Mouse (Mus musculus) embryonic facial prominence, embryonic 11.5 days (tissue): ENCODE data around the gene Cptp. TPM values are rescaled to one million over a fixed set of nuclear protein-coding genes. Genes with fewer than 3 reads are reported as not detected.
A peak's percentile ranks its signal among the peaks of the same experiment; 100 is the strongest.

Experiments
- ATAC-seq: fragments of 200-750 bp; cut with Nextera tagmentation; replicated peaks from 2 replicates; pipeline ENCODE4 v1.8.0; 2017; ENCODE audit warnings: low read depth; ENCODE audit not compliant: insufficient number of reproducible peaks, low FRiP score, low TSS enrichment
- DNase-seq: peaks from one replicate; pipeline ENCODE4 v3.0.0-alpha.2; 2015; ENCODE audit warnings: low spot score
- H3K27ac ChIP-seq: fragments of 300-500 bp; sonication (generic); replicated peaks from 2 replicates; pipeline ENCODE4 v1.5.1; 2014; ENCODE audit warnings: mild to moderate bottlenecking, low read depth, low read length, control low read depth
- H3K27me3 ChIP-seq: fragments of 300-500 bp; sonication (generic); 2 replicates; pipeline ENCODE4 v1.6.1; 2014; ENCODE audit warnings: mild to moderate bottlenecking, low read length, moderate library complexity, mixed read lengths; ENCODE audit not compliant: control insufficient read depth, insufficient read depth
- H3K36me3 ChIP-seq: fragments of 300-500 bp; sonication (generic); replicated peaks from 2 replicates; pipeline ENCODE4 v1.6.1; 2014; ENCODE audit warnings: low read depth, mild to moderate bottlenecking, low read length, moderate library complexity, mixed read lengths; ENCODE audit not compliant: control insufficient read depth, insufficient read depth
- H3K4me1 ChIP-seq: fragments of 300-500 bp; sonication (generic); 2 replicates; pipeline ENCODE4 v1.6.1; 2014; ENCODE audit warnings: low read length, mixed read lengths; ENCODE audit not compliant: control insufficient read depth, insufficient read depth
- H3K4me2 ChIP-seq: fragments of 300-500 bp; sonication (generic); 2 replicates; pipeline ENCODE4 v1.6.1; 2014; ENCODE audit warnings: low read depth, mild to moderate bottlenecking, control low read depth, low read length, moderate library complexity
- H3K4me3 ChIP-seq: fragments of 300-500 bp; sonication (generic); 2 replicates; pipeline ENCODE4 v1.5.1; 2014; ENCODE audit warnings: low read depth, low read length, control low read depth
- H3K9ac ChIP-seq: fragments of 300-500 bp; sonication (generic); replicated peaks from 2 replicates; pipeline ENCODE4 v1.6.1; 2014; ENCODE audit warnings: mild to moderate bottlenecking, control low read depth, low read length
- H3K9me3 ChIP-seq: fragments of 300-500 bp; sonication (generic); replicated peaks from 2 replicates; pipeline ENCODE4 v1.6.1; 2016; ENCODE audit warnings: mild to moderate bottlenecking, low read length, inconsistent platforms, mixed read lengths; ENCODE audit not compliant: control insufficient read depth
- WGBS: fragments of 180-500 bp; shearing (Covaris S2); extraction: QIAGEN DNeasy Blood & Tissue Kit; methylation state at CpG from one replicate; pipeline ENCODE4 v1.1.7; 2014; 5-methylcytosine and 5-hydroxymethylcytosine counted together
- polyA plus RNA-seq: library from polyadenylated mRNA; unstranded; fragments of >200 nt; fragmentation: Nextera tagmentation; extraction: Ambion mirVana; gene quantifications from 2 replicates; pipeline ENCODE4 v1.2.1, GENCODE M21; 2014

The Cptp gene
- polyA plus RNA-seq, 1 experiment from 2014 or later, result 18.3 TPM

DNA sequence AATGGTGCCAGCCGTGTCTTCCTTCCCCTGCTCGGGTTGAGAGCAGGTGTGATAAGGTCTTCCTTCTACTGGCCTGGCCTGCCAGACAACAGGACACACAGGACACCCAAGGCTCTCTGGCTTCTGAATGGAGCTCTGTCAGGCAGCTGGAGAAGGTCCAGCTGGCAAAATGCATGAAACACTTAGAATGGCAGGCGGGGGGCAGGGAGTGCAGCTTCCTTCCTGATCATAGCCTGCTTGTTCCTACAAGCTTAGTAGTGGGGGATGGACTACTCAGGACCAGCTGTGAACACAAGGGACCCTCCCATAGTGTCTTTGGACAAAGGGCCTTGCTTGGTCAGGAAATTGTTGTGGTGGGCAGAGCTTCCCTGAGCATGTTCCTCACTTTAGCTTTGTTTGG is 32.0 kb upstream of the Cptp start:
- H3K9me3 ChIP-seq, result no peaks in the 10 kb centered on the region
- no peak overlapping the region for H3K4me3 ChIP-seq
- H3K27ac ChIP-seq, result no peak overlapping the region
- 88% methylated on average over 3 of the region's 3 CpGs for whole genome bisulfite sequencing
- H3K36me3 ChIP-seq, result peaks cover 8% of the 10 kb centered on the region
- H3K4me2 ChIP-seq, result no peak overlapping the region
- DNase-seq (no peak), ATAC-seq (no peak)
- H3K9ac ChIP-seq, result no peak overlapping the region
- H3K4me1 ChIP-seq, result no peaks in the 10 kb centered on the region
- H3K27me3 ChIP-seq, result no peaks in the 10 kb centered on the region

DNA sequence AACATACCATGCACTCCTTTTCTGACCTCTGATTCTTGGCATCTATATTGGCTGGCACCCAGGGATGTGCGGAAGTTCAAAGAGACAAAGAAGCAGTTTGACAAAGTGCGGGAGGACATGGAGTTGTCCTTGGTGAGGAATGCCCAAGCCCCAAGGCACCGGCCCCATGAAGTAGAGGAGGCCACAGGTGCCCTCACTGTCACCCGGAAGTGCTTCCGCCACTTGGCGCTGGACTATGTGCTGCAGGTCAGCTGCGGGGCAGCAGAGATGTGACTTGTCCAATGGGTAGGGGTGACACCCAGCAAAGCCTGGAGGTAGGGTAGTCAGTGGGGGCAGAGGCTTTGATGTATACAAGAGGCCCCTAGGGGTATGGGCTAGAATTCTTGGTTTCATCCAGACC is 30.1 kb upstream of the Cptp start:
- no peak overlapping the region for H3K9ac ChIP-seq
- ATAC-seq (no peak), DNase-seq (no peak)
- peaks cover 2% of the 10 kb centered on the region; the same call in 1 of the 2 replicates for H3K4me1 ChIP-seq
- H3K4me2 ChIP-seq, result no peak overlapping the region
- no peaks in the 10 kb centered on the region for H3K9me3 ChIP-seq
- H3K27ac ChIP-seq, result no peak overlapping the region
- WGBS, result 97% methylated on average over 7 of the region's 7 CpGs
- H3K4me3 ChIP-seq, result no peak overlapping the region
- H3K36me3 ChIP-seq, result peaks cover 8% of the 10 kb centered on the region
- H3K27me3 ChIP-seq, result no peaks in the 10 kb centered on the region

DNA sequence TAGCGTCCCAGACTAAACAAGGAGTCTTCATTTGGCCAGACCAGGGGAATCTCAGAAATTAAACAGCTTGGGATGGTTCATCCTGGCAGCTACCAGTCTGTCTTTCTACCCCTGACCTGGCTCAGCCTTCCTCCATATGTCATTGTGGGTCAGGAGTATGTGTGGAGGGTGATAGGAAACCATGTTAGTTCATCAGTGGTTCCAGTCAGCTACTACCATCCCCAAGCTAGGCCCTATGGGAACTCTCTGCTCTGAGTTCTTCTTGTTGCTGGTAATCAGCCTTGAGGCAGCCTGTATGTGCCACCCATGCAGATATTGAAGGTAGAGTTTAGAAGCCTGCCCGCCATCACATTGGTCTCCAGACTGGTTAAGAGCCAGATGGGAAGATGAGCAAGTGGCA is 29.1 kb upstream of the Cptp start:
- no peak overlapping the region for H3K4me2 ChIP-seq
- H3K27ac ChIP-seq, result no peak overlapping the region
- peaks cover 4% of the 10 kb centered on the region; the same call in 1 of the 2 replicates for H3K4me1 ChIP-seq
- no peak for ATAC-seq
- H3K9ac ChIP-seq, result no peak overlapping the region
- no peak overlapping the region for H3K4me3 ChIP-seq
- no peaks in the 10 kb centered on the region for H3K27me3 ChIP-seq
- 93% methylated on average over 2 of the region's 2 CpGs for WGBS
- no peak for DNase-seq
- H3K9me3 ChIP-seq, result no peaks in the 10 kb centered on the region
- H3K36me3 ChIP-seq, result peaks cover 6% of the 10 kb centered on the region

DNA sequence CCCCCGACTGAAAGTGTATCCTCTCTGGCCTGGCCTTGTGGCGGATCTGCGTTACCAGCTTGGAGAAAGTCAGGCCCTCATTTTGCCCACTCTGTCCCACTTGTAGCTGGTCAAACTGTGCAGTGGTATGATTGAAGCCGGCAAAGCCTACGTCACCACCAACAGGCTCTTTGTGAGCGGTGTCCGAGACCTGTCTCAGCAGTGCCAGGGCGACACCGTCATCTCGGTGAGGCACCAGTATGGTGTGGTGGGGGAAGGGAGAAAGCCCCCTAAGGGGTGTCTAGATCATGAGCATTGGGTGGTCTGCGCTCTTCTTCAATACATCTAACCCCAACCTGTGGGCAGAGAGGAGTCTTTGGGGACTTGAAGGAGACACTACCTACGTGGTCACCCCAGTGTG is 27.2 kb upstream of the Cptp start:
- no peak overlapping the region for H3K4me3 ChIP-seq
- no peak for DNase-seq
- H3K27ac ChIP-seq, result no peak overlapping the region
- no peaks in the 10 kb centered on the region for H3K9me3 ChIP-seq
- 95% methylated on average over 12 of the region's 12 CpGs for WGBS
- H3K9ac ChIP-seq, result no peak overlapping the region
- ATAC-seq, result no peak
- H3K4me2 ChIP-seq, result no peak overlapping the region
- H3K4me1 ChIP-seq, result peaks cover 4% of the 10 kb centered on the region; the same call in 1 of the 2 replicates
- H3K36me3 ChIP-seq, result peaks cover 5% of the 10 kb centered on the region
- H3K27me3 ChIP-seq, result no peaks in the 10 kb centered on the region

DNA sequence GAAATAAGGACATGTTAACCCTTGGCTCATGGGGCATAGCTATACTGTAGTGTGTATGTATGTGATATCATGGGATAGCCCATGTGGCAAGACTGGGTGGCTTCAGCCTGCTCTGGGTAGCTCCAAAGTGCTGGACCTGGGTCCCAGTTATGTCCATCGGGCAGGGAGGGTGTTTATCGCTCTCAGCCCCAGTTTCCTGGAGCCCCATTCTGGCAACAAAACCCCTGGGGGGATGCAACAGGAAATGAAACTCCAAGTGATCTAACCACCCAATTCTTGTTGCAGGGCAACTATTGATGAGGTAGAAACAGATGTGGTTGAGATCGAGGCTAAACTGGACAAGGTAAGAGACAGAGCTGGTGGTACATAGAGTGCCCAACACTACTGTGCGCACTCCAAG is 26.6 kb upstream of the Cptp start:
- H3K9me3 ChIP-seq, result no peaks in the 10 kb centered on the region
- 87% methylated on average over 4 of the region's 4 CpGs for WGBS
- no peaks in the 10 kb centered on the region for H3K27me3 ChIP-seq
- DNase-seq, result no peak
- H3K4me2 ChIP-seq, result no peak overlapping the region
- peaks cover 2% of the 10 kb centered on the region; the same call in 1 of the 2 replicates for H3K36me3 ChIP-seq
- no peak overlapping the region for H3K4me3 ChIP-seq
- ATAC-seq, result no peak
- no peak overlapping the region for H3K9ac ChIP-seq
- no peak overlapping the region for H3K27ac ChIP-seq
- H3K4me1 ChIP-seq, result peaks cover 4% of the 10 kb centered on the region; the same call in 1 of the 2 replicates

DNA sequence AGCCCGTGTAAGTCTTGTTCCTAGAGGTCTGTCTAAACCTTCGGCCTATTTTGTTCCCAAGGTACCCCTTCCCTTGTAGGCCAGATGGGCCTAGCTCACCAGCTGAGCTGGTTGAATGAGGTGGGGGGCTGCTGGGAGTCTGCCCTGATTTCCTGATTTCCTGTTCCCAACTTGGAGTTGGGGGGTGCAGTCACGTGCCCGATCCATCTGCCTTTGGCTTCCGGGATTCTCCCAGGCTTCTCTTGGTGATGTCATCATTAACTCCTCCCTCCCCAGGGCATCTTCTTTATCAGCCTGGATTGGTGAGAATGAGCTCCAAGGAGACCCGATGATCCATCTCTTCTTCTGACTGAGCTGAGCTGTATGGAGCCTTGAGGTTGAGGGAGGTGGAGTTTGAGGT is 26.0 kb upstream of the Cptp start:
- H3K4me3 ChIP-seq, result no peak overlapping the region
- no peaks in the 10 kb centered on the region for H3K9me3 ChIP-seq
- no peak overlapping the region for H3K4me2 ChIP-seq
- peak; percentile 6 for DNase-seq
- H3K9ac ChIP-seq, result no peak overlapping the region
- peaks cover 2% of the 10 kb centered on the region; the same call in 1 of the 2 replicates for H3K36me3 ChIP-seq
- no peaks in the 10 kb centered on the region for H3K27me3 ChIP-seq
- WGBS, result 43% methylated on average over 6 of the region's 6 CpGs
- H3K4me1 ChIP-seq, result peaks cover 4% of the 10 kb centered on the region
- no peak for ATAC-seq
- H3K27ac ChIP-seq, result no peak overlapping the region

DNA sequence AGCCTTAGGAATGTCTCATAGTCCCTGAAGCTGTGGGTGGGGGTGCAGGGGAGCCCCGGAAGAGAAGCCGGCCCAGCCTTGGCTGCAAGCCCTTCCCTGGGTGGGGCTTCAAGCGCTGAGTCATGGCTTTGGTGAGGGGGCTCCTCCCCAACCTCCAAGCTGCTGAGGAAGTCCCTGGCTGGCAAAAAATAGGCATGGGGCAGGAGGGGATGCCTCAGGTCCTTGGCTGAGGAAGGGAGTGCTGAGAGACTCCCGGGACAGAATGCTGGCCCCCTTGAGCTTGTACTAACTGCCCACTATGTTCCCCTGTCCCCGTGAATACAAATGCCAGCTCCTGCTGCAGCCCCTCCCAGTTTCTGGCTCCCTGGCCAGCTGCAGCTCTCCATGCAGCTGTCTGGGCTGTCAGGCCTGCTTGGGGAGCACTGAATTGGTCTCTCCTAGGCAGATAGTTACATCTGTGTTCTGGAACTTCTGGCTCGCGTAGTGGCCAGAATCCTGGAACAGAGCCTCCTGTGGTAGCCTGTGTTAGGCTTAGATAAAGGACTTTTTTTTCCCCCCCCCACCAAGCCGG is 25.2 kb upstream of the Cptp start:
- peaks cover 4% of the 10 kb centered on the region for H3K4me1 ChIP-seq
- ATAC-seq, result no peak
- H3K36me3 ChIP-seq, result peaks cover 2% of the 10 kb centered on the region; the same call in 1 of the 2 replicates
- no peak overlapping the region for H3K4me2 ChIP-seq
- WGBS, result 34% methylated on average over 8 of the region's 8 CpGs
- H3K9me3 ChIP-seq, result no peaks in the 10 kb centered on the region
- H3K9ac ChIP-seq, result no peak overlapping the region
- H3K4me3 ChIP-seq, result no peak overlapping the region
- H3K27me3 ChIP-seq, result no peaks in the 10 kb centered on the region
- H3K27ac ChIP-seq, result no peak overlapping the region
- no peak for DNase-seq

DNA sequence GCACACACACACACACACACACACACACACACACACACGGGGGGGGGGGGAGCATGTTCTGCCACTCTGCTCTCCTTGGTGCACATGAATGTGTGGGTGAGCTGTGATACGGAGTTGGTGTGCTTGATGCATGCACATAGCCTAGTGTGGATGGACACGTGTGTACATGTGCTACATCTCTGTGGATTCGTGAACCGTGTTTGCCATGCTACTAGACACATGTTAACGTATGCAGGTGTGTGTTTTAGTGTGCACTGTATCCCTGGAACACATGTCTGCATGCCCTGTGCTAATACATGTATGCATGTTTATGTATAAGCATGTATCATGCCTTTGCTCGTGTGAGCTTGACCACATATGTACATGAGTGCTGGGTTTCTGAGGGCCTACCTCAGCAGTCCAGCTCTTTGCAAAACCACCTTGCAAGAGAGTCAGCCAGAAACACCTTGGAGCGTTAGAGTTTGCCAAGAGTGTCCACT is 24.0 kb upstream of the Cptp start:
- peak overlapping the region; percentile 83 for H3K9ac ChIP-seq
- no peaks in the 10 kb centered on the region for H3K9me3 ChIP-seq
- H3K27me3 ChIP-seq, result no peaks in the 10 kb centered on the region
- peaks cover 1% of the 10 kb centered on the region for H3K36me3 ChIP-seq
- DNase-seq (no peak), ATAC-seq (no peak)
- H3K27ac ChIP-seq, result no peak overlapping the region
- WGBS, result 72% methylated on average over 8 of the region's 8 CpGs
- peak overlapping the region; percentile 97 for H3K4me2 ChIP-seq
- peak overlapping the region; percentile 86 for H3K4me3 ChIP-seq
- H3K4me1 ChIP-seq, result peaks cover 4% of the 10 kb centered on the region
